Mouse (Mus musculus): ENCODE results near the gene Asna1. TPM values are rescaled to one million over a fixed set of nuclear protein-coding genes. Genes with fewer than 3 reads are reported as not detected.
A peak's percentile ranks its signal among the peaks of the same experiment; 100 is the strongest.

Gene Asna1
- 10 to 100 TPM; 47.4 to 47.8 TPM for total RNA-seq (2021)
- long read RNA-seq, experiment 1, transcript Asna1-201 (7 exons, 1,256 nt) = major isoform, 25 of 28 reads
- long read RNA-seq, experiment 1, partial matches to known transcripts = 0 of 28 reads
- long read RNA-seq, experiment 1, other reads (novel, unspliced or antisense) = 3 of 28 reads
- long read RNA-seq, experiment 2, transcript Asna1-201 (7 exons, 1,256 nt) = major isoform, 30 of 33 reads
- long read RNA-seq, experiment 2, partial matches to known transcripts = 1 of 33 reads
- long read RNA-seq, experiment 2, other reads (novel, unspliced or antisense) = 2 of 33 reads

DNA sequence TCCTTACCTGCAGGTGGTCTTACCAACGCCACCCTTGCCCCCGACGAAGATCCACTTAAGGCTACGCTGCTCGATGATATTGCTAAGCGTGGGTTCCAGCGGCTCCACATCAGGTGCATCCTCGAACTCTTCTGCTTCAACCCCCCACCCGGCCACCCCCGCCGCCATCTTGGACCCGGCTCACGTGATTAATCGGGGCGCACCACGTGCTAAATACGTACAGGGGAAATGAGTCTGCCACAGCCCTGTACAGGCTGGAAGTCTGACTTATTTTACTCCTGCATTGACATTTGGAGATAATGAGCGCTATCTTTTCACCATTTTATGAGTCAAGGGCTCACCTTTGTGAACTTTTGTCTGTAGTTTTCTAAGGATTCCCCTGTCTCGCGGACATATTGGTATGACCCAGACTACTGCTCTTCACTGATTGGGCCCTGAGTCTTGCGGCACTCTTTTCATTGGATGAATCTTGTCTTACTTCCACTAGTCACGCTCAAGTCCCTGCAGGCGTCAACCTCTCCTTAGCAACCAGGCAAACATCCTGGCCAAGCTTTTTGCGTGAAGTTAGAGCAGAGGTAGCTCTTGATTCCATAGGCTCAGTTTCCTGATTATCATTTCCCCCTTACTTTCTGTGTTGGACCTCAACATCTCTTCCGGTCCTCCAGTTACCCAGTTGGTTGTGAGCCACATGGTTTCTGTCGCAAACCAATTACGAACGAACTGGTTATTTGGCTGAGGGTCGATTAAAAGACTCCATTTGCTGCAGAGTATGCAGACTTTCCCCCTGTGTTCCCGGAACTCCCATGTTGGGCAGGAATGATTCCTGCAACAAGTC, at the start of gene Asna1:
Asna1 (minus strand) TSS at position 184 of the 835 bp plus-strand sequence.
- peak; percentile 77 for DNase-seq

DNA sequence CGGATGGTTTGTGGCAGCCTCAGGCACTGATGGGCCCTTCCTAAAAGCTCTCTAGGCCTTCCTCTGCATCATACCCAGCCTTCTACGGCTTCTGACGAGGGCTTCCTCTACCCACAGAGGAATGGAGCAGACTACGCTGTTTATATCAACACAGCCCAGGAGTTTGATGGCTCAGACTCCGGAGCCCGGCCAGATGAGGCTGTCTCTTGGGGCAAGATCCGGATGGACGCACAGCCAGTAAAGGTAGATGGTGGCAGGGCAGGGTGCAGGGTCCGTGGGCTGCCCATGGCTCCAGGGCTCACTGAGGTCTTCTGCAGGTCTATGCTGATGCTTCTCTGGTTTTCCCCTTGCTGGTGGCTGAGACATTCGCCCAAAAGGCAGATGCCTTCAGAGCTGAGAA, 49.5 kb upstream of the Asna1 start:
- no peak for DNase-seq

DNA sequence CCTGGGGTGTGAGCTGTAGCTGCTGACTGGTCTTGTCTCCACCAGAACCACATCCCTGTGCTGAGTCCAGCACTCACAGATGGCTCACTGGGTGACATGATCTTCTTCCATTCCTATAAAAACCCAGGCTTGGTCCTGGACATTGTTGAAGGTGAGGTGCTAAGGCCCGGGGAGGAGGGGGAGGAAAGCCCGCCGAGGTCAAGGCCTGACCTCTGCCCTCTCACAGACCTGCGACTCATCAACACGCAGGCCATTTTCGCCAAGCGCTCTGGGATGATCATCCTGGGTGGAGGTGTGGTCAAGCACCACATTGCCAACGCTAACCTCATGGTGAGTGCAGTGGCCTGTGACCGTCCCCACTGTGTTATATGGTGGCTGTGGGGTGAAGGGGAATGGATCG, 49.1 kb upstream of the Asna1 start:
- no peak for DNase-seq

DNA sequence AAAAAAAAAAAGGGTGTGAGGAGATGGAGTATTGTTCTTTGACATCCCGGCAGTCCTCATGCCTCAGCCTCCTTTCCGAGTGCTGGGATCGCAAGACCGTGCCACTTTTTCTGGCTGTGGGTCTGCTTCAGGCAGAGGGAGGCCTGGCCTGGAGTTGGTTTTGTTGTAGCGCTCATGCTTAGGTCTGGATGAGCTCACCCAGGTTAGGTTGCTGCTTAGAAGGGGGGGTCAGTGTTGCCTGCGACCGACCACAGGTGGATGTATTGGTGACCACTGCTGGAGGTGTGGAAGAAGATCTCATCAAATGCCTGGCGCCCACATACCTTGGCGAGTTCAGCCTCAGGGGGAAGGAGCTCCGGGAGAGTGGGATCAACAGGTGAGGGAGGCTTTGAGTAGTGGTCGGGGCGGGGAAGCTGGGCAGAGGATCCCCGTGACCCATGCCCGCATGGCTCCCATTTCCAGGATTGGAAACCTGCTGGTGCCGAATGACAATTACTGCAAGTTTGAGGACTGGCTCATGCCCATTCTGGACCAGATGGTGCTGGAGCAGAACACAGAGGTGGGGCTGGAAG, 48.0 kb upstream of the Asna1 start:
- no peak for DNase-seq

DNA sequence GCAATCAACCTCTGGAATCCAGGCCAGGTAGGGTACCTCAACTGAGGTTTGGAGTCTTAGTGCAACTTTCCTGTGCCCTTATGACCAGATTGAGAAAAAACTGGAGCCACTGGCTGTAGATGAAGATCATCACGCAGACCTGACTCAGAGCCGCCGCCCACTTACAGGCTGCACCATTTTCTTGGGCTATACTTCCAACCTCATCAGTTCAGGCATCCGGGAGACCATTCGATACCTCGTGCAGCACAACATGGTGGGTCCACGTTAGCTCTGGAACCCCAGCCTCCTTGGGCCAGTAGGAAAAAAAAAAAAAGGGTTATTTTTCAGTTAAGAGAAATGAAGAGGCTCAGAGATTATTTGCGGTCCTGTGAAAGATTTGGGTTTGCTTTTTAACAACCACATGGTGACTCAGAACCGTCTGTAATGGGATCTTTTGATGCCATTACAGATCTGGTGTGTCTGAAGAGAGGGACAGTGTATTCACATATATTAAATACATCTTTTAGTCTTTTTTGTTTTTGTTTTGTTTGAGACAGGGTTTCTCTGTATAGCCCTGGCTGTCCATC, 47.4 kb upstream of the Asna1 start:
- DNase-seq = no peak

DNA sequence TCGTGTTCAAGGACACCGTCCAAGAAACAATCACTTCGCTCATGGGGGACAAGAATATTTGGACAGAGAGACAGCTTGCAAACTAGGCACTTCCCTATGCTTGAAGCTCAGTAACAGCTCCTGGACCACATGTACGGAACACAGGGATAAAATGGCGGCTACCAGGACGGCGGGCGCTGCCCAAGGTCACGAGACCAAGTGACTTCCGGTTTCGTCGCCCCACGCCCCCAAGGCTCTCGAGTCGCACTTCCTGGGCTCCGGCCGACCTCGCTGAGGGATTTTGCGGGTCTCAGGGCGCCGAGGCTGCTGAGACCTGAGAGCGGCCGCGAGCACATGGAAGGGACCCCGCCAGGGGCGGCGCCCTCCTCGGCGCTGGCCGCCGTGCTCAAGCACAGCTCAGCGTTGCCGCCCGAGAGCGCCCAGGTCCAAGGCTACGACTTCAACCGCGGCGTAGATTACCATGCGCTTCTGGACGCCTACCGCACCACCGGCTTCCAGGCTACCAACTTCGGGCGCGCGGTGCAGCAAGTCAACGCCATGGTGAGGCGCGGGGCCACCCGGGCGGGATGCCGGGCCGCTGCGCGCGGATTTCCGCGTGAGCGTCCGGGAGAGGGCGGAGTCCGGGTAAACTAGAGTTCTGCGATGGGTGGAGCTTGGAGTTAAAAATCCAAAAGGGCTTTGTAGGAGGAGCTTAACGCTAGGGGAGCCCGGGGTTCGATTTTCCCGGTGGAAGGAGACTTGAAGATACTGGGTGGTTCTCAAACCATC, 46.6 kb upstream of the Asna1 start, which contains the start of gene Dhps:
Dhps (plus strand) TSS at position 244 of the 768 bp plus-strand sequence.
- peak; percentile 87 for DNase-seq

DNA sequence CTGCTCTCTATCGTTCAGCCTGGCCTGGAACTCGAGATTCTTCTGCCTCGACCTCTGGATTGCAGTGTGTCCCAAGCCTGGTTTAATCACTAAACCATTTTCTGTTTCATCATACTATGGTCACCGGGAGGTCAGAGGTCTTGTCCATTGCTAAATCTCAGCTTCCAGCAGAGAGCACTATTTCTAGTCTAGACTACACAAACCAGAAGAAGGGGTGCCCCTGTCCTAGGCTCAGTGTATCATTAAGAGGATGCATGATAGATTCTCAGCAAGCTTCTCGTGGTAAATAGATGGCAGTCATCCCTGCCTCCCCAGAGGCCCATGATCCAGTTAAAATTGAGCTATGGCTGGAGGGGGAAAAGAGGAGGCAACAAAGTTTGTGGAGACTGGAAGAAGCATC, 46.0 kb upstream of the Asna1 start:
- DNase-seq = no peak

DNA sequence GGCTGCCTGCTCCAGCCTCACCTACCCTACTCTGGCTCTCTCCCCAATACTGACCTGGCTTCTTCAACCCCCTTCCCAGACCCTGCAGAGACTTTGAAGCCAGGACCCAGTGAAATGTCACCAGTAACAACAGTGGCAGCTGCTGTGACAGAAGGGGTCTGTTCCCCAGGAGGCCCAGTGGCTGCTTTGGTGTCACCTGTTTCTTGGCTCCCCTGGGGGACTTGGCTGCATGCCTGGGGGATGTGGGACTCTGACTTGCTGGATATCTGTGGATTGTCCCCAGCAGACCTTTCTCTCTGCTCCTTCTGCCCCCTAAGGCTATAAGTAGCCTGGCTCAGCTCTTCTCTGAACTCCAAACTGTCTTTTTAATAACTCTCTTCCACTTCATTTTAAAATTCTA, 42.9 kb upstream of the Asna1 start, which contains the start of gene Gm5741:
Gm5741 (minus strand) TSS at position 1 of the 400 bp plus-strand sequence.
- no peak for DNase-seq

DNA sequence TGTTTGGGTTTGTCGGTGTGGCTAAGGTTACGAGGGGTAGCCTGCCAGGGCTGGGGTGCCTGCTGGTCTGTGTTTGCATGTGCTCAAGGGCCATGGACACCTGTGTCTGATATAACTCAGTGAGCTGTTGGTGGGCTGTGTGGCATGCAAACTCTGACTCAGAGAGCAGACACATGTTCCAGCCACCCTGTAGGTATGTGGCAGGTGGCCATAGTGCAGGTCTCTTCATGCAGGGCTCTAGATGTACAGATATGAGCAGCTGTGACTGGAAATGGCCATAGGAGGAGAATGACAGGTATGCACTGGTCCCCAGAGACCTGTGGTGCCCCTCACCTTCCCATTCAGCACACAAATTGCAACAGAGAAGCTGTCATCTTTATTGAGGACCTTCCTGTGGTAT, 42.1 kb upstream of the Asna1 start:
- no peak for DNase-seq

DNA sequence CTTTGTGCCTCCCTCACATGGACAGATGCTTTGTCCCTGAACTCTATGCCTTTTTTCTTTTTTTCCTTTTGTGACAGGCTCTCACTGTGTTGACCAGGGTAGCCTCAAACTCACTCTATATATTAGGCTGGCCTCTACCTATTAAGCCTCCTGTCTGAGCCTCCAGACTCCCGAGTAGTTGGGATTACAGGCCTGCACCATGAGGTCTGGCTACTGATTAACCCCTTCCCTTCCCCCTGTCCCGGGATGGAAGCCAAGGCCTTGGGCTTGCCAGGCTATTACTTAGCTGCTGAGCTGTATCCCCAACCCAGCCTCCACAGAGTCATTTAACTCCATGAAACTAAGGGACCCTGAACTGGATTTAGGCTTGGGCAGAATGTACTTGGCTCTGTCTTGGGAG, 40.1 kb upstream of the Asna1 start:
- DNase-seq = no peak

DNA sequence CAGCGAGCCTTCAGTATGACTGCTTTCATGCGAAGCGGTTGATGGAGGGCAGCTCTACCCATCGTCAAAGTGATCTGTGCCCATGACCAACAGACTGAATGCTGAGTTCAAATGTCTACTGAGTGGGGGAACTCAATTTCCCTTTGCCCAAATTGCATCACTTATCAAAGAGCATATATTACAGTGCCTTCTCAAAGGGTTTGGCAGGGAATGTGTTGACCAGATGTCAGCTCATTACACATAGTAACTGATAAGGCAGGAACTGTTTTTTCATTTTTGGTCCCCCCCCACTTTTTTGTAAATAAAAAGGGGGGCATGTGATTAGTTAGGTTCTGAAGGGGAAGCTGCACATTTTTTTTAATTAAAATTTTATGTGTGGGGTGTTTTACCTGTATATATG, 37.5 kb upstream of the Asna1 start:
- no peak for DNase-seq

DNA sequence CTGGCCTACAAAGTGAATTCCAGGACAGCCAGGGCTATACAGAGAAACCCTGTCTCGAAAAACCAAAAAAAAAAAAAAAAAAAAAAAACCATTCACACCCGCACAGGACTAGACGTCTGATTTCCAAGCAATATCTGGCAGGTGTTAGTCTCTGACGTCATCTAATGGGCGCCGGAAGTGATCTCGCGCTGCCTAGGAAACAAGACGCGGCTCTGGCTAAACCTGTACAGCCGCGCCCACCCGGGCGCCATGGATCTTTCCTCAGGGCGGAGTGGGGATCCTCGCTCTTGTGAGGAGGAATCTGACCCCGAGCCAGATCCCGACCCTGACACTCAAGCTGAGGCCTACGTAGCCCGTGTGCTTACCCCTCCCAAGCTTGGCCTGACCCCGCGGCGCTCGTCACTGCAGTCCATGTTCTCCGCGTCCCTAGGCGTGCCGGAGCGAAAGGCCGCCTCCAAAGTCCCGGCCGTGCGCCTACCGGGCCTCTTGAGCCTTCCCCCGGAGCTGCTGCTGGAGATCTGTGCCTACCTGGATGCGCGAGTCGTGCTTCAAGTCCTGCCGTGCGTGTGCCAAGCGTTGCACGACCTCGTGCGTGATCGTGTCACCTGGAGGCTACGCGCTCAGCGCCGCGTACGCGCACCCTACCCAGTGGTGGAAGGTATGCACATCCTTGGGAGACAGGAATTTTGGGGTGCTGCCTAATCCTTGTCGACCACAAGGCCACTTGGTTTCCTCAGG, 35.0 kb upstream of the Asna1 start, which contains the start of gene Fbxw9:
Fbxw9 (plus strand) TSS at position 177 of the 738 bp plus-strand sequence.
- peak; percentile 84 for DNase-seq

DNA sequence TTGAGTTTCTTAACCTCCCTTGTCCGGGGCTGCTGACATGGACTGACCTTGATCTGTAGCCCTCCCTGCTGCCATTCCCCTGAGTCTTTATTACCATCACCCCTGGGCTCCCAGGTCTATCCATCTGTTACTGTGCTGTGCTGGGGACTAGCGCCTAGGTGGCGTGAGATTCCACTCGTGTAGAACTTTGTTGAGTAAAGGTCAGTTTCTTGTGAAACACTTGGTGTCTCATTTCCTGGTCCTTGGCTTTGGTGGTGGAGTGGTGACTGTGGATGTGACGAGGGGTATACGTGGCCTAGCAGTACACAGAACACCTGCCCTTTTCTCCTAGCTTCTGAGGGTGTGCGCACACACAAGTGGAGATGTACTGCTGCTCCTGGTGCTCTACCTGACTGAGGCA, 32.3 kb upstream of the Asna1 start:
- no peak for DNase-seq

DNA sequence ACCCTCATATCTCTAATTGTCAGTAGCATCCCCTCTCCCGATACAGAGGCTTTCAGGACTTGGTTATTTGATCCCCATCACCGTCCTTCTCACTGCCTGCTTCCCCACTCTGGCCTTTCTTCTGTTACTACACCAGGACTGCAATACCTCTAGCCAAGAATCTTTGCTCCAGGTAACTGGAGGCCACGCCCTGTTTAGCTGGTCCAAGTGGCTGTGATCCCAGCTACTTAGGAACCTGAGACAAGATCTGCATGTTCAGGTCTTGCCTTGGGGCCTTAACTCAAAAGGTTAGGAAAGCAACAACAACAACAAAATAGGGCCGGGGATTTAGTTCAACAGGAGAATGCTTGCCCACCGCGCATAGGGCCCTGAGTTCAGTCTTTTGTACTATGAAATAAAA, 18.5 kb upstream of the Asna1 start:
- DNase-seq = no peak

DNA sequence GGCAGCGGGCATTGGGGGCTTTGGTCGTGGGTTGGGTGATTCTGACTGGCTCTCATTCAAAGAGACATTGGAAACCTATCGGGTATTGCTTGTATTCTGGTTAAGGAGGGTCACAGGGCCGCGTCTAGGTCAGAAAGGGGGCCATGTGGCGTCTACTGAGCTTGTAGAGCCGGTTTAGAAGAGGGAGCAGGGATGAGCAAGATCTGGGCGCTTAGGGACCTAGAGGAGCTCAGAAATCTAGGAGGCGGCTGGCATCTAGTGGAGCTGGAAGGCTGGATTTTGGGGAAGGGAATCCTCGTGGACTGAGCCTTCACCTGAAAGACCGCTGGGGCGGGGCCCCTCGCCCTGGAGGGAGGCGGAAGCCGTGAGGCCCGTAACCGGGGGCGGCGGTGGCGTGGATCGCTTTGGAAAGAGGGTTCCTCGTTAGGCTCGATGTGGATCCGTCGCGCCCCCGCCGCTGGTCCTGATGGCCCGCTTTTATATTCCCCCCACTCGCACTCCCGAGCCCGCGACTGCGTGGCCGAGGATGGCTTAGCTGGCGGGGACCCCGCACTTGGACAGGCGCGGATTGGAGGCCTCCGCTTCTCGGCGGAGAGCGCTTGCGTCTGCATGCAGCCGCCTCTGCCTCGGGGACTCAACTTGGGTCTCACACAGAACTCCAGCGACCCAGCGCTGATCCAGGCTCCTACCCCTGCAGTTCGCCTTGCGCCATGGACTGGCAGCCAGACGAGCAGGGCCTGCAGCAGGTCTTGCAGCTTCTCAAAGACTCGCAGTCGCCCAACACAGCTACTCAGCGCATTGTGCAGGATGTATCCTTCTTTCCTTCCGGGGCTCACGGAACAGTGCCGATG, 12.8 kb upstream of the Asna1 start:
- DNase-seq = peak; percentile 50

DNA sequence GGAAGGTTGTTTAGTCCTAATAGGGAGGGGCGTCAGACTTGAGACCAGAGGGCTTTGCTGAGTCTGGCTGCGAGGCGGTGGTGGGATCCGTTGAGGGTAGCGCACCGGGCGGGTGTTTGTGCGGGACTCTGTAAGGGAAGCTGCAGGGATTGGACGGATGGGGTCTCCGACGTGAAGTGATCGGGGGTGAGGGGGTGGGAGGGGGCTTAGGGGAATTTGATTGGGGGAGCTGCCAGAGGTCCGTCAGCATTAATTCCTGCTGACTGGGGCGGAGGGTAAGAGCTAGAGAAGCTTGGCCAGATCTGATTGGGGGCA, 12.2 kb upstream of the Asna1 start:
- DNase-seq = no peak

DNA sequence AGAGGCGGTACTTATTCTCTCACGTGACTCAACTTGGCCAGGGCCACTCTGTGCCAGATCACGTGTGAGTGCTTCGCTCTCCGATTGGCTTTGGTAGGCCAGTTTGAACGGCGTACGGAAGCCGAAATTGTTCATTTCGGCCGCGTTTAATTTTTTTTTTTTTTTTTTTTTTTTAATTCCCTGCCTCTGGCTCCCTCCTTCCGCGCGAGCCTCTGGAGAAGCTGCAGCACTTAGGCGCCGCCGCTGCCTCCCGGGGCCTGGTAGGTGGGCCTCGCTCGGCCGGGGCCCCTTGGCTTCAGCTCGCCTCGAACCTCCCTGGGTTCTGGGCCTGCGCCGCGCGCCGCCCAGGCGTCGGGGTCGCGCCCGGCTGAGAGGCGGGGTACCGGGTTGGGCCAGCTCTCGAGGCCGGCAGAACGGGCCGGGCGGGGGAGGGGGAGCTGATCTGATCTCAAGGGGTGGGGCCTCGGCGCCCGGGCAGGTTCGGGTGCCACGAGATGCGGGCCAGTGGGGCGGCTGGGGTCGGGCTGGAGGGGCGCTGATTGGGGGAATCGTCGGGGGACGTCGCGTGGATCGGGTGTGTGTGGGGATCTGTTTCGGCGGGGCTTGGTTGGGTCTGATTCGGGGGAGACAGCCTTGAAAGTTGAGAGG, 11.8 kb upstream of the Asna1 start, which contains the start of gene Tnpo2:
Tnpo2 (plus strand) TSS at position 198 of the 648 bp plus-strand sequence.
- peak; percentile 87 for DNase-seq

DNA sequence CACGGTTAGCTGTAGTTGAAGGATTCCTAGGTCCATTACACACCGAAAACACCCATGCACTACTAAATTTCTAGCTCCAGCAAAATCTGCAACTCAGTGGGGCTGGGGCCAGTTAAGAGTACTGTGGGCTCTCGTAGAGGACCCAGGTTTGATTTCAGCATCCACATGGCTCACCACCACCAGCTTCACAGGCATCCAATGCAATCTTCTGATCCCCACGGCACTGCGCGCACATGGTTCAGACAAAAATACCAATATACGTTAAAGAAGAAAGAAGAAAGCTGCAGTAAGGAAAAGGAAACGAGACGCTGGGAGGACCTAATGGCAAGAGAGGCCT, 11.3 kb upstream of the Asna1 start:
- no peak for DNase-seq

DNA sequence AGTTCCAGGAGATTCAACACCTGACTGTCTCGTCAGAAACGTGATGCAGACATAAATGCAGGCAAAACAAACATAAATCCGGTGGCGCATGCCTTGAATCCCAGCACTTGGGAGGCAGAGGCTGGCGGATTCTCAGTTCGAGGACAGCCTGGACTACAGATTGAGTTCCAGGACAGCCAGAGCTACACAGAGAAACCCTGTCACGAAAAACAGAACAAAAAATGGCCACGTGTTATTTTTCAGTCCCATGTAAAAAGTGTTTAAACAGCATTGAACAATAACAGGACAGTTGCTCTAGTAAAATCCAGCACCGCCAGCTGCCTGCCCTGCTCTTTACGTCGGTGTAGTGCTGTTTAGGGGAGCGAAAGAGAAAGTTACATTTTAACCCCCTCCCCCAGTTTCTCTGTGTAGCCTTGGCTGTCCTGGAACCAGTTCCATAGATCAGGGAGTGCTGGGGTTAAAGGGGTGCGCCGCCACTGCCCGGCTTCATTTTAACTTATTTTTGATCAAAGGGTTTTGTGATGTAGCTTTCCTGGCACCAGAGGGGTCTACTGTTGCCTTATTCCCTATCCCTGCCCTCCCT, 10.7 kb upstream of the Asna1 start:
- DNase-seq = no peak

All from gastrocnemius, postnatal 10 days (tissue).